ENCODE assay signal across 33 mouse cellular contexts in genomic region chr11:63050362-63050932, GRCm38 (mm10). TPM values are rescaled to one million over a fixed set of nuclear protein-coding genes. Genes with fewer than 3 reads are reported as not detected.
"Had no signal": no experiment of that assay in that cellular context is flagged by ENCODE, and none has a peak within 500 bp of the region (broad histone marks: within the 10 kb centered on the region; RNA-seq: fewer than 3 reads in every experiment).

No protein-coding gene starts in this region.

- H3K9me3 ChIP-seq: heart, embryonic 13.5 days; heart, embryonic 15.5 days; hindbrain, embryonic 10.5 days; hindbrain, embryonic 12.5 days; kidney, embryonic 15.5 days; limb, embryonic 13.5 days; limb, embryonic 15.5 days; liver, embryonic 12.5 days had no signal

- ATAC-seq: hindbrain, embryonic 16.5 days; inflammation-experienced regulatory T-cells, adult 6 months; liver, embryonic 12.5 days had no signal

- H3K4me2 ChIP-seq: heart, embryonic 11.5 days; heart, embryonic 13.5 days; heart, embryonic 15.5 days; hindbrain, embryonic 12.5 days; hindbrain, embryonic 14.5 days; kidney, embryonic 15.5 days; limb, embryonic 13.5 days; limb, embryonic 15.5 days; liver, embryonic 12.5 days had no signal

- H3K4me1 ChIP-seq: heart, embryonic 15.5 days; hindbrain, embryonic 10.5 days; hindbrain, embryonic 12.5 days; kidney, embryonic 15.5 days; limb, embryonic 13.5 days; limb, embryonic 15.5 days; liver, embryonic 12.5 days had no signal

- H3K27ac ChIP-seq: heart, adult 2 months; heart, embryonic 13.5 days; heart, embryonic 15.5 days; hindbrain, embryonic 10.5 days; hindbrain, embryonic 12.5 days; hindbrain, embryonic 14.5 days; kidney, embryonic 15.5 days; kidney, postnatal 0 days; left cerebral cortex, adult 2 months; limb, embryonic 13.5 days; limb, embryonic 15.5 days; liver, embryonic 12.5 days; liver, embryonic 14.5 days had no signal

- H3K9ac ChIP-seq: heart, embryonic 13.5 days; heart, embryonic 15.5 days; hindbrain, embryonic 12.5 days; hindbrain, embryonic 14.5 days; kidney, embryonic 15.5 days; limb, embryonic 13.5 days; limb, embryonic 15.5 days; liver, embryonic 12.5 days; liver, embryonic 14.5 days had no signal

- H3K27me3 ChIP-seq: heart, embryonic 13.5 days; heart, embryonic 15.5 days; hindbrain, embryonic 12.5 days; kidney, embryonic 15.5 days; limb, embryonic 13.5 days; limb, embryonic 15.5 days had no signal

- DNase-seq: gastrocnemius, postnatal 14 days; gastrocnemius, postnatal 36 days; heart, postnatal 14 days; heart, postnatal 4 days; kidney, adult 11 months; kidney, postnatal 14 days; left cerebral cortex, postnatal 4 days had no signal

- H3K36me3 ChIP-seq: heart, embryonic 13.5 days; heart, embryonic 15.5 days; hindbrain, embryonic 10.5 days; hindbrain, embryonic 12.5 days; kidney, embryonic 15.5 days; limb, embryonic 13.5 days; limb, embryonic 15.5 days; liver, embryonic 12.5 days had no signal

- H3K4me3 ChIP-seq: heart, adult 2 months; heart, embryonic 13.5 days; heart, embryonic 15.5 days; hindbrain, embryonic 10.5 days; hindbrain, embryonic 12.5 days; kidney, embryonic 15.5 days; left cerebral cortex, adult 2 months; limb, embryonic 13.5 days; limb, embryonic 15.5 days; liver, embryonic 12.5 days had no signal

RNA-seq across cellular contexts. Expression of gene Tekt3, which starts 11.0 kb away (rescaled TPM):
- total RNA-seq: gastrocnemius, adult 18-20 months; gastrocnemius, adult 8-10 months; gastrocnemius, postnatal 14 days; gastrocnemius, postnatal 36 days; granulocyte monocyte progenitor cell, adult 5-6 weeks; heart, adult 2 months; heart, postnatal 14 days; heart, postnatal 4 days; layer of hippocampus, adult 18-20 months; left cerebral cortex, adult 2 months; left cerebral cortex, postnatal 25 days; liver, adult 2 months had no signal
- polyA plus RNA-seq: heart, adult 2 months; heart, embryonic 11.5 days; heart, embryonic 13.5 days; heart, embryonic 15.5 days; heart, postnatal 0 days; hindbrain, embryonic 10.5 days; hindbrain, embryonic 12.5 days; hindbrain, embryonic 16.5 days; inflammation-experienced regulatory T-cells, adult 6 months; kidney, adult 2 months; kidney, embryonic 15.5 days; kidney, postnatal 0 days; large intestine, adult 2 months; limb, embryonic 11.5 days; liver, adult 2 months; liver, embryonic 12.5 days; liver, embryonic 14.5 days had no signal
